Mouse (Mus musculus) small intestine, adult 2 months (tissue): ENCODE measurements around the gene Lingo2. TPM values are rescaled to one million over a fixed set of nuclear protein-coding genes. Genes with fewer than 3 reads are reported as not detected.

ENCODE experiments used
- H3K27ac ChIP-seq: fragments of 200-500 bp; 2 replicates; pipeline ENCODE4 v1.5.1; 2012; ENCODE audit warnings: low read depth, low read length, control low read depth, inconsistent platforms; ENCODE audit not compliant: insufficient read depth
- H3K27me3 ChIP-seq: fragments of 200-500 bp; 2 replicates; pipeline ENCODE4 v1.6.1; 2012; ENCODE audit warnings: mild to moderate bottlenecking, moderate library complexity, low read length, inconsistent platforms; ENCODE audit not compliant: control insufficient read depth, insufficient read depth
- H3K36me3 ChIP-seq: fragments of 200-500 bp; 2 replicates; pipeline ENCODE4 v1.6.1; 2012; ENCODE audit warnings: mild to moderate bottlenecking, low read length, control low read depth, inconsistent platforms; ENCODE audit not compliant: control insufficient read depth, insufficient read depth
- H3K4me1 ChIP-seq: fragments of 200-500 bp; 2 replicates; pipeline ENCODE4 v1.6.1; 2012; ENCODE audit warnings: low read length, inconsistent platforms, mixed read lengths; ENCODE audit not compliant: control insufficient read depth, insufficient read depth, insufficient read length
- H3K4me3 ChIP-seq: fragments of 200-500 bp; 2 replicates; pipeline ENCODE4 v1.5.1; 2012; ENCODE audit warnings: low read depth, mild to moderate bottlenecking, control low read depth, inconsistent platforms, low read length, moderate library complexity
- CTCF ChIP-seq: fragments of 200-500 bp; IDR thresholded peaks from 2 replicates; pipeline ENCODE4 v1.5.1; 2012; ENCODE audit warnings: low read depth, mild to moderate bottlenecking, control low read depth, inconsistent platforms, low read length, moderate library complexity, mixed read lengths; ENCODE audit not compliant: insufficient replicate concordance, insufficient read length; ENCODE audit errors: extremely low read depth
- POLR2A ChIP-seq: fragments of 200-500 bp; IDR thresholded peaks from 2 replicates; pipeline ENCODE4 v1.6.1; 2012; ENCODE audit warnings: low read depth, mild to moderate bottlenecking, control low read depth, inconsistent platforms, low read length, moderate library complexity
- WGBS: fragments of 180-500 bp; shearing (Covaris S2); methylation state at CpG from one replicate; pipeline ENCODE4 v1.1.7; 2018; 5-methylcytosine and 5-hydroxymethylcytosine counted together
- polyA plus RNA-seq: library from polyadenylated mRNA; depleted of rRNA; stranded (reverse); fragments of >200 nt; gene quantifications from 2 replicates; pipeline ENCODE4 v1.2.3, GENCODE M21; 2012

Lingo2 gene
- polyA plus RNA-seq, 1 experiment = not detected

DNA sequence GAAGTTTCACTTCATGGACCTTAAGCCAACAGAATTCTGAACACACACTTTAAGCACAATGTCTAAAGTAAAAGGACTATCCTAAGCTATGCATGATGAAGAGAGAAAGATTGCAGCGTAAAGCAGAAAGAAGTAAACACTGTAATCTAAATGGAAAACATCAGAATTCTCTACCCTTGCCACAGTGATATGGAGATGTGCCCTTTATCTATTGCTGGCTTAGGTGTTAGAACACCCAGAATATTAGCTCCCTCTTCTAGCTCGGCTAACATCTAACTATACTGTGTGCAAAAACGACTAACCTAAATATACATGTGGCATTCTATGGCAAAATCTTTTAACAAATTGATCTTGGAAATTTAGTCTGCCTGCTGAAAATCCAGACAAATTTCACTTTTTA is 252.7 kb downstream of the Lingo2 start:
- H3K4me1 ChIP-seq = no peaks in the 10 kb centered on the region
- H3K4me3 ChIP-seq = no peak overlapping the region
- H3K36me3 ChIP-seq = no peaks in the 10 kb centered on the region
- no peak for TF ChIP-seq POLR2A
- TF ChIP-seq CTCF = no peak
- 81% methylated on average over 3 of the region's 3 CpGs for WGBS
- no peak overlapping the region for H3K27ac ChIP-seq
- H3K27me3 ChIP-seq = no peaks in the 10 kb centered on the region

- H3K36me3 ChIP-seq = no peaks in the 10 kb centered on the region
- TF ChIP-seq CTCF = no peak
- TF ChIP-seq POLR2A = no peak
- H3K4me3 ChIP-seq = no peak overlapping the region
- no peaks in the 10 kb centered on the region for H3K4me1 ChIP-seq
- no peak overlapping the region for H3K27ac ChIP-seq
- WGBS = 78% methylated on average over 2 of the region's 2 CpGs
- H3K27me3 ChIP-seq = no peaks in the 10 kb centered on the region
These were observed 254.7 kb downstream of the Lingo2 start for GRCm38 (mm10) chr4:36696810-36697209.

DNA sequence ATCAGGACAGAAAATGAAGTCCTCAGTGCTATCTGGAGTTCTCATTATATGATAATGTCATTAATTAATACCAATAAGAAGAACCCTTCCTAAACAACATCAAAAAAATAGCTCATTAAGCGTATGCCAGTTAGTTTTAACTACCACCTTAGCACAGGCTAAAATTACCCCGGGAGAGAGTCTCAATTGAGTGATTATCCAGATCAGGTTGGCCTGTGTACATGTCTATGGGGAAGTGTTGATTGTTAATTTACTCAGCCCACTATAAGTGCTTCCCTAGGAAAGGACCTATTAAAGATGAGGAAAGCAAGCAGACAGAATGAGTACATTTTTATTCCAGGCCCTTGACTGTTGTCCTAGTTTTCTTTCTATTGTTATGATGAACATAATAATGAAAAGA is 291.6 kb downstream of the Lingo2 start:
- WGBS = 83% methylated on average over 2 of the region's 2 CpGs
- Histone ChIP-seq H3K4me3 (no peak overlapping the region), H3K27me3 (no peaks in the 10 kb centered on the region), H3K27ac (no peak overlapping the region), H3K4me1 (no peaks in the 10 kb centered on the region), H3K36me3 (no peaks in the 10 kb centered on the region)
- no peak for TF ChIP-seq CTCF
- TF ChIP-seq POLR2A = no peak

- no peaks in the 10 kb centered on the region for H3K36me3 ChIP-seq
- H3K27me3 ChIP-seq = no peaks in the 10 kb centered on the region
These were observed 303.8 kb downstream of the Lingo2 start for GRCm38 (mm10) chr4:36647753-36648152.

DNA sequence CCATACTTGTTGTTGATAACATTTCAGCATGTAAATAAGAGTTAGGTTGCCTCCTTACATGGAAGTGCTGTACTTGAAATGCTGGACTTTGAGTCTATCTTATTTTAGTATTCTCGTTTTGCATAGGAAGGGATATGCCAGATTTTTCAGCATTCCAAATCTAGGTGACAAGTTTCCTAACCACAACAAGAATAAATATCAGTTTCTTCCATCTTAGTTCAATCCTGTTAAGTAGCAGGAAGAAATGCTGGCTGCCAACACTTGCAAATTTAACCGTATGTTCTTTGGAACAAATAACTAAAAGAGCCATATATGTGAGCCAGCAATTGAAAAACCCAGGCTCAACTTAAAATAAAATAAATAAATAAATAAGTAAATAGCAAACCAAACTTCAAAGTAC is 315.9 kb downstream of the Lingo2 start:
- Histone ChIP-seq H3K36me3 (no peaks in the 10 kb centered on the region), H3K27me3 (no peaks in the 10 kb centered on the region), H3K4me1 (no peaks in the 10 kb centered on the region), H3K27ac (no peak overlapping the region), H3K4me3 (no peak overlapping the region)
- TF ChIP-seq CTCF (no peak), POLR2A (no peak)
- WGBS = 71% methylated on average over 2 of the region's 2 CpGs

More at GRCm38 (mm10) chr4:36647753-36648152, 303.8 kb downstream of the Lingo2 start:
- H3K4me1 ChIP-seq = no peaks in the 10 kb centered on the region
- no peak overlapping the region for H3K27ac ChIP-seq
- no peak overlapping the region for H3K4me3 ChIP-seq
- TF ChIP-seq POLR2A = no peak
- TF ChIP-seq CTCF = no peak

- no peaks in the 10 kb centered on the region for H3K4me1 ChIP-seq
- no peak for TF ChIP-seq CTCF
- TF ChIP-seq POLR2A = no peak
- H3K36me3 ChIP-seq = no peaks in the 10 kb centered on the region
- 62% methylated on average over 5 of the region's 5 CpGs for WGBS
- no peak overlapping the region for H3K27ac ChIP-seq
- H3K4me3 ChIP-seq = no peak overlapping the region
- H3K27me3 ChIP-seq = no peaks in the 10 kb centered on the region
These were observed 374.7 kb downstream of the Lingo2 start for GRCm38 (mm10) chr4:36576801-36577200.

DNA sequence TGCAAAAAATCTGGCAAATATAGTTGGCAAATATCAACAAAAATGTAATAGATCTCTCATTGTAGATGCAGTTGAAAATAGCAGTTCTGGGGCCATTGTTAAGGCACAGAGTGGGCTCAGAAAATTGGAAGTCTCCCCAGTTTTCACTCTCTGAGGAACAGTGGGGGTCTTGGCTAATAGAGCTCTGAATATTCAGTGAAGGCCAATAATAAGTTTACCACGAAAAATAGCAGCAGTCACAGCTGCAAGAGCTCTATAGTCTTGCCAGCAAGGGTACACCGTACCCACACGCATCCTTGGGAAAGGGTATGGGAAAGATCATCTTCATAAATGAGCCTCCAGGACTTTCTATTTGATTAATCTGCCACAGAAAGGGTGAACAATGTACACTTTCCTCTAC is 375.3 kb downstream of the Lingo2 start:
- Histone ChIP-seq H3K4me1 (no peaks in the 10 kb centered on the region), H3K27ac (no peak overlapping the region), H3K4me3 (no peak overlapping the region), H3K27me3 (no peaks in the 10 kb centered on the region), H3K36me3 (no peaks in the 10 kb centered on the region)
- WGBS = 70% methylated on average over 3 of the region's 3 CpGs
- no peak for TF ChIP-seq CTCF
- TF ChIP-seq POLR2A = no peak

GRCm38 (mm10) chr4:36566544-36566943 is 385.0 kb downstream of the Lingo2 start:
- no peak overlapping the region for H3K4me3 ChIP-seq
- no peaks in the 10 kb centered on the region for H3K36me3 ChIP-seq
- H3K27ac ChIP-seq = no peak overlapping the region
- H3K27me3 ChIP-seq = no peaks in the 10 kb centered on the region
- WGBS = 48% methylated on average over 1 of the region's 1 CpGs
- no peak for TF ChIP-seq CTCF
- no peak for TF ChIP-seq POLR2A
- no peaks in the 10 kb centered on the region for H3K4me1 ChIP-seq
